Mouse (Mus musculus) gastrocnemius, adult 18-20 months (tissue): ENCODE data around the gene Nrap. TPM values are rescaled to one million over a fixed set of nuclear protein-coding genes. Genes with fewer than 3 reads are reported as not detected.

Source experiments
- DNase-seq: peaks from one replicate; pipeline ENCODE4 v3.0.0; 2021; ENCODE audit warnings: low spot score
- total RNA-seq, 2 experiments: library from RNA; stranded (reverse); gene quantifications; 2 replicates each; pipeline ENCODE4 v1.2.3; 2021

The Nrap gene
- total RNA-seq, 2 experiments from 2014 or later = 1,001 to 1,024 TPM

GRCm38 (mm10) chr19:56316531-56316930 lies 73.3 kb downstream of the Nrap start:
- DNase-seq = no peak

GRCm38 (mm10) chr19:56300835-56301234 lies 89.0 kb downstream of the Nrap start:
- DNase-seq = peak; percentile 84

GRCm38 (mm10) chr19:56297264-56297663 lies 92.6 kb downstream of the Nrap start:
- no peak for DNase-seq

GRCm38 (mm10) chr19:56296668-56297067 lies 93.2 kb downstream of the Nrap start:
- DNase-seq = no peak

- DNase-seq = peak; percentile 69
Measured at GRCm38 (mm10) chr19:56294654-56295399, 95.0 kb downstream of the Nrap start.

GRCm38 (mm10) chr19:56292335-56292734 lies 97.5 kb downstream of the Nrap start:
- no peak for DNase-seq

- no peak for DNase-seq
Measured at GRCm38 (mm10) chr19:56291898-56292297, 97.9 kb downstream of the Nrap start.

- DNase-seq = peak; percentile 63
Measured at GRCm38 (mm10) chr19:56289642-56290041, 100.2 kb downstream of the Nrap start.

- DNase-seq = no peak
Measured at GRCm38 (mm10) chr19:56288436-56288835, 101.4 kb downstream of the Nrap start.

GRCm38 (mm10) chr19:56287580-56288367 lies 102.1 kb downstream of the Nrap start:
- no peak for DNase-seq

- no peak for DNase-seq
Measured at GRCm38 (mm10) chr19:56286866-56287265, 103.0 kb downstream of the Nrap start, which contains the start of gene Habp2. TSS of gene Habp2 (plus strand) at chr19:56287137.

- no peak for DNase-seq
Measured at GRCm38 (mm10) chr19:56285222-56285621, 104.6 kb downstream of the Nrap start.

- no peak for DNase-seq
Measured at GRCm38 (mm10) chr19:56278366-56278765, 111.5 kb downstream of the Nrap start.

- DNase-seq = no peak
Measured at GRCm38 (mm10) chr19:56277951-56278350, 111.9 kb downstream of the Nrap start.

GRCm38 (mm10) chr19:56277140-56277804 lies 112.6 kb downstream of the Nrap start:
- no peak for DNase-seq

GRCm38 (mm10) chr19:56272081-56272480 lies 117.8 kb downstream of the Nrap start:
- no peak for DNase-seq

Other genes starting within 250 kb of the Nrap start
- not detected for gene Habp2, start 102.9 kb downstream of the Nrap start, total RNA-seq
- gene Casp7, start 7.1 kb upstream of the Nrap start, total RNA-seq = 1 to 10 TPM; 3.3 to 3.7 TPM
- not detected for gene Plekhs1, start 71.6 kb upstream of the Nrap start, total RNA-seq
- gene Dclre1a, start 158.2 kb upstream of the Nrap start, total RNA-seq = 1 to 10 TPM; 3.5 to 3.9 TPM
- gene Nhlrc2, start 158.2 kb upstream of the Nrap start, total RNA-seq = 1 to 10 TPM; 8.1 to 8.2 TPM